Mouse (Mus musculus) CH12.LX (cell line): ENCODE measurements around the gene Eef2kmt. TPM values are rescaled to one million over a fixed set of nuclear protein-coding genes. Genes with fewer than 3 reads are reported as not detected.

Experiments
- DNase-seq: peaks from one replicate; pipeline ENCODE4 v3.0.0-alpha.2; 2013; ENCODE audit errors: extremely low read depth
- H3K27ac ChIP-seq: 2 replicates; pipeline ENCODE4 v1.5.1; 2012; ENCODE audit warnings: low read depth, mild to moderate bottlenecking, control low read depth, moderate library complexity; ENCODE audit not compliant: insufficient read depth
- H3K27me3 ChIP-seq: replicated peaks from 2 replicates; pipeline ENCODE3; 2012; ENCODE audit warnings: inconsistent platforms
- H3K36me3 ChIP-seq, 2 experiments: replicated peaks in 1 of 2; 2 replicates each; pipeline versions ENCODE3 to v1.6.1; 2012; ENCODE audit warnings: inconsistent platforms in 1 of 2, low read length in 1 of 2, mild to moderate bottlenecking in 1 of 2, mixed read lengths in 1 of 2, moderate library complexity in 1 of 2; ENCODE audit not compliant: control insufficient read depth in 1 of 2, insufficient read depth in 1 of 2
- H3K4me1 ChIP-seq, 2 experiments: 2 replicates each; pipeline ENCODE4 v1.6.1; 2012; ENCODE audit warnings: inconsistent platforms in 1 of 2, moderate library complexity in 1 of 2; ENCODE audit not compliant: insufficient read depth in 2 of 2, control insufficient read depth in 1 of 2
- H3K4me2 ChIP-seq: 2 replicates; pipeline ENCODE4 v1.6.1; 2012; ENCODE audit warnings: low read depth, mild to moderate bottlenecking, control low read depth; ENCODE audit not compliant: poor library complexity, insufficient read depth, severe bottlenecking
- H3K4me3 ChIP-seq, 3 experiments: fragments of 150-350 bp in 1 of 3; sonication (generic) in 1 of 3; replicated peaks in 1 of 3; 2 replicates each; pipeline versions ENCODE3 to v1.5.1; 2011 to 2012; ENCODE audit warnings: low read depth in 2 of 3, low read length in 2 of 3, mild to moderate bottlenecking in 2 of 3, moderate library complexity in 2 of 3, control low read depth in 1 of 3, improper control_type of control experiment in 1 of 3, inconsistent platforms in 1 of 3, mixed read lengths in 1 of 3; ENCODE audit not compliant: poor library complexity in 1 of 3
- H3K79me2 ChIP-seq: replicated peaks from 2 replicates; pipeline ENCODE4 v1.6.1; 2012; ENCODE audit warnings: mild to moderate bottlenecking, moderate library complexity; ENCODE audit not compliant: control insufficient read depth, poor library complexity, insufficient read depth, severe bottlenecking; ENCODE audit errors: extremely low read depth
- H3K9ac ChIP-seq: 2 replicates; pipeline ENCODE4 v1.6.1; 2012; ENCODE audit warnings: low read depth, mild to moderate bottlenecking, control low read depth, moderate library complexity; ENCODE audit not compliant: insufficient read depth
- H3K9me3 ChIP-seq: replicated peaks from 2 replicates; pipeline ENCODE3; 2012; ENCODE audit warnings: low read length, inconsistent platforms, mixed read lengths
- CHD1 ChIP-seq: IDR thresholded peaks from 2 replicates; pipeline ENCODE4 v1.6.1; 2012; ENCODE audit warnings: low read depth, low read length, improper control_type of control experiment, inconsistent platforms
- ETS1 ChIP-seq: conservative IDR thresholded peaks from 2 replicates; pipeline ENCODE4 v1.6.1; 2012; ENCODE audit warnings: low read depth, mild to moderate bottlenecking, inconsistent platforms, low read length, improper control_type of control experiment, moderate library complexity
- JUN ChIP-seq: IDR thresholded peaks from 2 replicates; pipeline ENCODE4 v1.6.1; 2011; ENCODE audit warnings: low read depth, mild to moderate bottlenecking, low read length, improper control_type of control experiment, moderate library complexity; ENCODE audit not compliant: insufficient read depth
- MAFK ChIP-seq: IDR thresholded peaks from 2 replicates; pipeline ENCODE4 v1.6.1; 2011; ENCODE audit warnings: low read length, improper control_type of control experiment; ENCODE audit not compliant: insufficient replicate concordance
- MXI1 ChIP-seq: IDR thresholded peaks from 2 replicates; pipeline ENCODE4 v1.6.1; 2011; ENCODE audit warnings: mild to moderate bottlenecking, low read depth, low read length, improper control_type of control experiment
- POLR2AphosphoS2 ChIP-seq: IDR thresholded peaks from 2 replicates; pipeline ENCODE4 v1.6.1; 2011; ENCODE audit warnings: low read depth, low read length, improper control_type of control experiment
- RAD21 ChIP-seq: IDR thresholded peaks from 2 replicates; pipeline ENCODE4 v1.6.1; 2011; ENCODE audit warnings: low read depth, mild to moderate bottlenecking, low read length, improper control_type of control experiment, moderate library complexity
- SIN3A ChIP-seq: IDR thresholded peaks from 2 replicates; pipeline ENCODE4 v1.6.1; 2012; ENCODE audit warnings: low read length, improper control_type of control experiment, inconsistent platforms
- SMC3 ChIP-seq: IDR thresholded peaks from 2 replicates; pipeline ENCODE4 v1.6.1; 2011; ENCODE audit warnings: low read depth, low read length, improper control_type of control experiment
- TBP ChIP-seq: conservative IDR thresholded peaks from 2 replicates; pipeline ENCODE4 v1.6.1; 2011; ENCODE audit warnings: low read depth, low read length, improper control_type of control experiment
- USF2 ChIP-seq: conservative IDR thresholded peaks from 2 replicates; pipeline ENCODE4 v1.6.1; 2011; ENCODE audit warnings: low read depth, low read length, improper control_type of control experiment
- ZC3H11A ChIP-seq: IDR thresholded peaks from 2 replicates; pipeline ENCODE4 v1.6.1; 2012; ENCODE audit warnings: low read depth, mild to moderate bottlenecking, inconsistent platforms, low read length, improper control_type of control experiment
- ZKSCAN1 ChIP-seq: IDR thresholded peaks from 2 replicates; pipeline ENCODE4 v1.6.1; 2012; ENCODE audit warnings: low read depth, inconsistent platforms, low read length, improper control_type of control experiment, borderline replicate concordance
- ZMIZ1 ChIP-seq: IDR thresholded peaks from 2 replicates; pipeline ENCODE4 v1.6.1; 2012; ENCODE audit warnings: low read depth, mild to moderate bottlenecking, inconsistent platforms, low read length, improper control_type of control experiment
- dilution Hi-C: fragments of 300-500 bp; cut with MboI; formaldehyde crosslinking; loops from 2 replicates; pipeline ENCODE4 v1.14.3; 2020; ENCODE audit warnings: low sequenced_read_pairs; ENCODE audit not compliant: extremely low pct_unique_long_range_greater_than_20kb, extremely low pct_ligation_motif_present
- in situ Hi-C: fragments of 300-500 bp; cut with MboI; formaldehyde crosslinking; loops from 3 replicates; pipeline ENCODE4 v1.14.3; 2019; ENCODE audit warnings: low sequenced_read_pairs, low pct_ligation_motif_present, low pct_unique_long_range_greater_than_20kb, mixed read lengths
- polyA plus RNA-seq: library from polyadenylated mRNA; unstranded; fragments of >175 nt; gene quantifications from 2 replicates; pipeline ENCODE4 v1.2.1, GENCODE M21; 2012; ENCODE audit warnings: low read depth; ENCODE audit not compliant: insufficient read length
- total RNA-seq, 2 experiments: library from RNA; depleted of rRNA; stranded (reverse); fragments of 300-350 nt in 1 of 2; fragments of >200 nt in 1 of 2; gene quantifications; 2 replicates each; pipeline ENCODE4 v1.2.3; 2012 to 2014

Gene Eef2kmt
- total and polyA plus RNA-seq, 3 experiments: 38.5 to 41.6 (median 39.8) TPM

DNA sequence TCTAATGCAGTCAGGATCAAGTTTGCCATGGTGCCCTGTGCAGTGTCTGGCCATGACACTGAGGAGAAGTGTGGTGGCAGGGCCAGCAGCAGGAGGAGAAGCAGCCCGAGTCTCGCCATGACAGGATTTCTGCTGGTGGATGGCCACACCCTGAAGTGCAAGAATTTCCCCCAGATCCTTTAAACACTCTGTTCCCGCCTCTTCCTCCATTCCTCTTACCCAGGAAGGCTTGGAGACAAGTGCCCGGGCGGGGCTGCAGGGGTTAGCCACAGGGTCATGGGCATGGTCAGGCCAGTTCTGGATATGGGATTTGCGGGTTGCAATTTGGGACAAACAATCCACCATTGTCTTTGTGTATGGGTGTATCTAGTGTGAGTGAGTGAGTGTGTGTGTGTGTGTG lies 33.6 kb downstream of the Eef2kmt start, which contains the start of gene AU021092:
Gene AU021092 (minus strand): TSS at position 160 of the 400 bp plus-strand sequence.
- Histone ChIP-seq H3K4me1 (no peaks in the 10 kb centered on the region), H3K79me2 (no peaks in the 10 kb centered on the region), H3K4me3 (no peak within 1 kb of the TSS), H3K27me3 (peaks cover 56% of the 10 kb centered on the region), H3K9ac (no peak within 1 kb of the TSS), H3K4me2 (no peak within 1 kb of the TSS), H3K27ac (no peak within 1 kb of the TSS), H3K9me3 (no peaks in the 10 kb centered on the region), H3K36me3 (no peaks in the 10 kb centered on the region)
- no peak for DNase-seq
- dilution Hi-C loops: no loop called here
- TF ChIP-seq MAFK: no peak
- TF ChIP-seq, all 38 proteins: peak for 0
- in situ Hi-C loops: no loop called here

GRCm38 (mm10) chr16:5221403-5221802 lies 34.4 kb downstream of the Eef2kmt start:
- H3K79me2 ChIP-seq: no peaks in the 10 kb centered on the region
- no peaks in the 10 kb centered on the region for H3K4me1 ChIP-seq
- no peak overlapping the region for H3K27ac ChIP-seq
- TF ChIP-seq TBP (no peak), SIN3A (no peak), ZMIZ1 (no peak), POLR2AphosphoS2 (no peak), CHD1 (no peak), ETS1 (no peak), ZC3H11A (no peak)
- H3K4me2 ChIP-seq: no peak overlapping the region
- in situ Hi-C loops (no loop called here), dilution Hi-C loops (no loop called here)
- no peak overlapping the region for H3K9ac ChIP-seq
- no peaks in the 10 kb centered on the region for H3K9me3 ChIP-seq
- no peak overlapping the region for H3K4me3 ChIP-seq
- H3K36me3 ChIP-seq: no peaks in the 10 kb centered on the region
- H3K27me3 ChIP-seq: peaks cover 56% of the 10 kb centered on the region
- no peak for DNase-seq

GRCm38 (mm10) chr16:5217341-5218133 lies 38.2 kb downstream of the Eef2kmt start:
- no peak for TF ChIP-seq RAD21
- no peak for TF ChIP-seq TBP
- TF ChIP-seq JUN: no peak
- no peak for TF ChIP-seq USF2
- no peak for TF ChIP-seq CHD1
- TF ChIP-seq ZKSCAN1: no peak
- TF ChIP-seq MXI1: no peak
- TF ChIP-seq SMC3: no peak
- TF ChIP-seq, all 38 proteins: peak for 0
- no peak overlapping the region for H3K4me3 ChIP-seq
- H3K79me2 ChIP-seq: no peaks in the 10 kb centered on the region
- no peak overlapping the region for H3K4me2 ChIP-seq
- no peak overlapping the region for H3K9ac ChIP-seq
- H3K27me3 ChIP-seq: peaks cover 53% of the 10 kb centered on the region
- no peaks in the 10 kb centered on the region for H3K9me3 ChIP-seq
- no peak for DNase-seq
- H3K4me1 ChIP-seq: no peaks in the 10 kb centered on the region
- no peak overlapping the region for H3K27ac ChIP-seq
- dilution Hi-C loops: no loop called here
- no peaks in the 10 kb centered on the region for H3K36me3 ChIP-seq
- in situ Hi-C loops: no loop called here
